Mouse (Mus musculus) liver, embryonic 16.5 days (tissue): ENCODE measurements around the gene Cmtm2a. TPM values are rescaled to one million over a fixed set of nuclear protein-coding genes. Genes with fewer than 3 reads are reported as not detected.
"Not testable (repeated sequence)": the region's sequence is repeated elsewhere in the genome, so short reads cannot be mapped to it uniquely, and the experiment has no call there.

Experiments used
- ATAC-seq: fragments of 200-750 bp; cut with Nextera tagmentation; 2 replicates; pipeline ENCODE4 v1.8.0; 2017; ENCODE audit warnings: low read depth, mild to moderate bottlenecking, moderate number of reproducible peaks, moderate library complexity
- H3K27ac ChIP-seq: fragments of 300-500 bp; sonication (generic); 2 replicates; pipeline ENCODE4 v1.5.1; 2014; ENCODE audit warnings: mild to moderate bottlenecking, low read length
- H3K27me3 ChIP-seq: fragments of 300-500 bp; sonication (generic); 2 replicates; pipeline ENCODE4 v1.6.1; 2014; ENCODE audit warnings: low read depth, low read length, mixed read lengths; ENCODE audit not compliant: control insufficient read depth, insufficient read depth
- H3K36me3 ChIP-seq: fragments of 300-500 bp; sonication (generic); 2 replicates; pipeline ENCODE4 v1.6.1; 2014; ENCODE audit warnings: mild to moderate bottlenecking; ENCODE audit not compliant: control insufficient read depth, insufficient read depth
- H3K4me1 ChIP-seq: fragments of 300-500 bp; sonication (generic); 2 replicates; pipeline ENCODE4 v1.6.1; 2014; ENCODE audit warnings: low read depth, low read length, mixed read lengths; ENCODE audit not compliant: control insufficient read depth
- H3K4me2 ChIP-seq: fragments of 300-500 bp; sonication (generic); 2 replicates; pipeline ENCODE4 v1.6.1; 2014; ENCODE audit warnings: low read depth, low read length, mixed read lengths
- H3K4me3 ChIP-seq: fragments of 300-500 bp; sonication (generic); 2 replicates; pipeline ENCODE4 v1.5.1; 2014; ENCODE audit warnings: low read depth, mild to moderate bottlenecking, low read length
- H3K9ac ChIP-seq: fragments of 300-500 bp; sonication (generic); 2 replicates; pipeline ENCODE4 v1.6.1; 2014; ENCODE audit warnings: low read depth, low read length
- H3K9me3 ChIP-seq: fragments of 300-500 bp; sonication (generic); replicated peaks from 2 replicates; pipeline ENCODE4 v1.6.1; 2016; ENCODE audit warnings: low read length; ENCODE audit not compliant: control insufficient read depth
- WGBS: fragments of 180-500 bp; shearing (Covaris S2); extraction: QIAGEN DNeasy Blood & Tissue Kit; methylation state at CpG from one replicate; pipeline ENCODE4 v1.1.7; 2014; ENCODE audit not compliant: insufficient replicate concordance; 5-methylcytosine and 5-hydroxymethylcytosine counted together
- polyA plus RNA-seq: library from polyadenylated mRNA; unstranded; fragments of >200 nt; fragmentation: Nextera tagmentation; extraction: Ambion mirVana; gene quantifications from 2 replicates; pipeline ENCODE4 v1.2.1, GENCODE M21; 2015

The Cmtm2a gene
- polyA plus RNA-seq, 1 experiment from 2014 or later, result not detected

- Histone ChIP-seq H3K36me3 (no peaks in the 10 kb centered on the region), H3K4me2 (no peak overlapping the region), H3K27me3 (peaks cover 11% of the 10 kb centered on the region; the same call in 1 of the 2 replicates), H3K4me3 (no peak overlapping the region), H3K4me1 (peaks cover 7% of the 10 kb centered on the region; the same call in 1 of the 2 replicates), H3K9me3 (no peaks in the 10 kb centered on the region), H3K9ac (no peak overlapping the region), H3K27ac (no peak overlapping the region)
- ATAC-seq, result no peak
- 56% methylated on average over 1 of the region's 1 CpGs for WGBS
These were observed 43.8 kb upstream of the Cmtm2a start for GRCm38 (mm10) chr8:104336806-104337205.

GRCm38 (mm10) chr8:104334196-104334595, 41.2 kb upstream of the Cmtm2a start:
- ATAC-seq, result no peak
- Histone ChIP-seq H3K9ac (no peak overlapping the region), H3K27me3 (no peaks in the 10 kb centered on the region), H3K4me1 (peaks cover 7% of the 10 kb centered on the region; the same call in 1 of the 2 replicates), H3K4me3 (no peak overlapping the region), H3K36me3 (no peaks in the 10 kb centered on the region), H3K9me3 (no peaks in the 10 kb centered on the region), H3K4me2 (no peak overlapping the region), H3K27ac (no peak overlapping the region)
- 74% methylated on average over 1 of the region's 1 CpGs for WGBS

GRCm38 (mm10) chr8:104333786-104334185, 40.8 kb upstream of the Cmtm2a start:
- Histone ChIP-seq H3K36me3 (no peaks in the 10 kb centered on the region), H3K9me3 (no peaks in the 10 kb centered on the region), H3K4me2 (no peak overlapping the region), H3K9ac (no peak overlapping the region), H3K4me1 (peaks cover 7% of the 10 kb centered on the region; the same call in 1 of the 2 replicates), H3K4me3 (no peak overlapping the region), H3K27ac (no peak overlapping the region), H3K27me3 (no peaks in the 10 kb centered on the region)
- ATAC-seq, result peak; percentile 43; the same call in 1 of the 2 replicates
- WGBS, result 12% methylated on average over 5 of the region's 5 CpGs

- no peak overlapping the region for H3K4me3 ChIP-seq
- peak; percentile 62 for ATAC-seq
- H3K9me3 ChIP-seq, result no peaks in the 10 kb centered on the region
- H3K27me3 ChIP-seq, result no peaks in the 10 kb centered on the region
- H3K27ac ChIP-seq, result no peak overlapping the region
- no peak overlapping the region for H3K4me2 ChIP-seq
- 21% methylated on average over 5 of the region's 5 CpGs for WGBS
- H3K4me1 ChIP-seq, result peaks cover 7% of the 10 kb centered on the region; the same call in 1 of the 2 replicates
- H3K9ac ChIP-seq, result no peak overlapping the region
- no peaks in the 10 kb centered on the region for H3K36me3 ChIP-seq
These were observed 40.0 kb upstream of the Cmtm2a start for GRCm38 (mm10) chr8:104332665-104333631.

DNA sequence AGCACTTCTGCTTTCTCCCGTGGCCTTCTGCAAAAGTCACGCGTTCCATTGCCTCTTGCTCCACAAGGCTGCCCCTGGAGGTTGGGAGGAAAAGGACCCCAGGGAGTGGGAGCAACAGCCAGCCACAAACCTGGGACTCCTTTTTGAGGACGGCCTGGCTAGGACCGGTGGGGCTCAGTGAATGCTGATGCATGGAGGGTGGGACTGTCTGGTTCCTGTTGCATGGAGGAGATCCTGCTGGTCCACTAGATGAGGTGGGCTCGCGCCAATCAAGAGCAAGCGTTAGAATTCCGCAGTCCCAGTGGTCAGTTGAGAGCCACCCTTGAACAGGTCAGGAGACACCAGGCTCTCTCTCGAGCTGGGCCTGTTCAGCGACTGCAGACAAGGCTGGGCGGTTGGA, 28.9 kb upstream of the Cmtm2a start, which contains the start of gene Cmtm2b:
TSS of gene Cmtm2b (plus strand) at position 301 of the 400 bp plus-strand sequence.
- not testable (repeated sequence) for H3K4me2 ChIP-seq, H3K9me3 ChIP-seq, ATAC-seq, H3K36me3 ChIP-seq, H3K4me1 ChIP-seq, H3K4me3 ChIP-seq, H3K27ac ChIP-seq, H3K9ac ChIP-seq, H3K27me3 ChIP-seq
- 71% methylated on average over 12 of the region's 12 CpGs for WGBS

GRCm38 (mm10) chr8:104321267-104321666, 28.3 kb upstream of the Cmtm2a start, which contains the start of gene Gm11020:
Gene Gm11020, plus strand, starts transcription at chr8:104321567.
- 65% methylated on average over 9 of the region's 11 CpGs for WGBS
- not testable (repeated sequence) for H3K4me2 ChIP-seq, H3K9me3 ChIP-seq, H3K27me3 ChIP-seq, H3K4me3 ChIP-seq, H3K27ac ChIP-seq, H3K4me1 ChIP-seq, ATAC-seq, H3K9ac ChIP-seq, H3K36me3 ChIP-seq

DNA sequence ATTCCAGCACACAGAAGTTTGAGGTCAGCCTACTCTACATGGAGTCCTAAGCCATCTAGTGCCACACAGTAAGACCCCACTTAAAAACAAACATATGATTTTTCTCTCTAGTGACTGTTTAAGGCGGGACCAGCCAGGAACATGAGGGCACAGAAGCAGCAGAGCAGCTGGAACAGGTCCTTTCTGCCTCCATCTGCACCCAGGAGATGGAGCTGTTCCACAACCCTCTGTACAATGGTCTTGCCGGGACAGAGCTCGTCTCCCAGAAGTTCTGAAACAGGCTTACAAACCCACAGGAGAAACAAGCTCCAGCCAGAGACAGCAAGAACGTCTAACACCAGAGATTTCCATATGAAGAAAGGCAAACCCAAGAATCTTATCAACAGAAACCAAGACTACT, 20.3 kb upstream of the Cmtm2a start:
- H3K27me3 ChIP-seq, result no peaks in the 10 kb centered on the region
- H3K9ac ChIP-seq, result no peak overlapping the region
- H3K9me3 ChIP-seq, result no peaks in the 10 kb centered on the region
- 52% methylated on average over 4 of the region's 4 CpGs for WGBS
- H3K4me1 ChIP-seq, result no peaks in the 10 kb centered on the region
- no peak overlapping the region for H3K4me2 ChIP-seq
- H3K36me3 ChIP-seq, result no peaks in the 10 kb centered on the region
- no peak for ATAC-seq
- H3K27ac ChIP-seq, result no peak overlapping the region
- H3K4me3 ChIP-seq, result no peak overlapping the region

- not testable (repeated sequence) for H3K36me3 ChIP-seq, H3K9me3 ChIP-seq, H3K9ac ChIP-seq, H3K27ac ChIP-seq, H3K4me1 ChIP-seq, H3K4me2 ChIP-seq, H3K4me3 ChIP-seq, H3K27me3 ChIP-seq, ATAC-seq
- WGBS, result 70% methylated on average over 3 of the region's 3 CpGs
These were observed 19.0 kb upstream of the Cmtm2a start for GRCm38 (mm10) chr8:104312023-104312422.
